Mouse (Mus musculus) kidney, adult 2 months (tissue): ENCODE measurements at regions not wholly inside any gene's neighbourhood (a gene's known extent, or its start where the extent isn't known, plus 50 kb on each side); places are given as distances from the start of the nearest gene placed in this dataset.

Source experiments
- CTCF ChIP-seq: fragments of 200-500 bp; conservative IDR thresholded peaks from 2 replicates; pipeline ENCODE4 v1.5.1; 2011; ENCODE audit warnings: low read depth, mild to moderate bottlenecking, control low read depth, low read length, moderate library complexity, mixed read lengths; ENCODE audit not compliant: insufficient read depth, insufficient read length
- POLR2A ChIP-seq: fragments of 200-500 bp; IDR thresholded peaks from one replicate; pipeline ENCODE4 v1.6.1; 2011; ENCODE audit warnings: low read depth, low read length, control low read depth

DNA sequence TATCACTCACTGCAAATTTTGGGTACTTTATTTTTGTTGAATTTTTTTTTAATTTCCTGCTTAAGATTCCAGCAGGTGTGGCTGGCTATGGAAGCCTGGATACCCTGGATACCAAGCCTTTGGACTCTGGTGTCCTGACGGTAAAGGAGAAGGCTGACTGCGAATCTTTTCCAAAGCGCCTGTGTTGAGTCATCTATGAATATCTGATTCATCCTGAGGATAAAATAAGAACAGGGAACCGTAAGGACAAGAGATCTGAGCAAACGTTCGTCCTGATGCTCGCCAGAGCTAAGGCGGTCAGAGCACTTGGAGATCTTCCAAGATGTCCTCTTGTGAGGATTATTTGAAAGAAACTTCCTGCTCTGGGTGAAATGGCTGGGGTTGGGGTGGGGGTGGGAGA is 173.2 kb upstream of the Tox3 start:
- TF ChIP-seq CTCF (no peak), POLR2A (no peak)
